Mouse (Mus musculus): ENCODE data around the gene Ptms.
A peak's percentile ranks its signal among the peaks of the same experiment; 100 is the strongest.

The Ptms gene

DNA sequence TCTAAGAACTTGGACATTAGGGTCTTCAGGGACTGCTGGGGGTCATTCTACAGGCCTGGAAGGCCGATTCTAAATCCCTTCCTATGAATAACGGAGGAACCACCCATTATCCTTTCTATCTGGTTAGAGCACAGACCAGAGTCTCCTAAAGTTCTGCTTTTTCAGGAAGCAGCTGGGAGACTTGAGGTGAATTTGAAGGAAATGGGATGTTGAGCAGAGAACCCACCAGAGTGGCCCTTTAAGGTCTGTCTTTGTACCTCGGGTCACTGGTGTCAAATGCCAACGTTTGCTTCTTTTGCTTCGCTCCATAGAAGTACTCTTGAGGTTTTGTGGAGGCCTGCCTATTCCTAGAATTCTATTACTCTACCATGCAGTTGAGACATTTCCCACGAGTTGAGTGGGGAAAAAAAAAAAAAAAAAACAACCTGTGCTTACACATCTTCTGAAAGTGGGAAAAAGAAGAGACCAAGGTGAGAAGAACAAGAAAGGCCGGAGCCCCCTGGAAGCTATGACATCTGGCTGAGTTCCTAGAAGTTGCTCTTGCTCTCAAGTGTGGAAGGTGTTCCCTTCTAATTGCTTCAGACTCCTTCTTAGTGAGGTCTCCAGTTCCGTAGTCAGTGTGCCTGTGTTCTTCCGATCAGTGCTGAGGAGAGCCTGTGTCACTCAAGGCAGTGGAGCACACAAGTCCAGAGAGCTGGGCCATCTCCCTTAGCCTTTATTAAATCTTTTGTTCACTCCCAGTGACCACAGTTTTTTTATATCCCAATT lies 599 bp upstream of the Ptms start:
- H3K4me1 ChIP-seq (replicated peaks; ENCODE audit: low read depth, low read length): peaks cover 69% of the 10 kb centered on the region
- H3K36me3 ChIP-seq (ENCODE audit: insufficient read depth, low read length): peaks cover 7% of the 10 kb centered on the region; the same call in 1 of the 2 replicates
- no peaks in the 10 kb centered on the region for H3K9me3 ChIP-seq (ENCODE audit: low read length)
- peak overlapping the region; percentile 71 for H3K4me3 ChIP-seq (replicated peaks; ENCODE audit: low read length)
- no peak for TF ChIP-seq NANOG (IDR thresholded peaks at IDR 0.05; ENCODE audit: borderline replicate concordance, low read length)
- no peak for TF ChIP-seq CTCF (conservative IDR thresholded peaks at IDR 0.05; ENCODE audit: low read length)
- TF ChIP-seq POU5F1 (IDR thresholded peaks at IDR 0.05; ENCODE audit: borderline replicate concordance, low read length): no peak
- H3K27me3 ChIP-seq (ENCODE audit: insufficient read depth, low read length): no peaks in the 10 kb centered on the region

DNA sequence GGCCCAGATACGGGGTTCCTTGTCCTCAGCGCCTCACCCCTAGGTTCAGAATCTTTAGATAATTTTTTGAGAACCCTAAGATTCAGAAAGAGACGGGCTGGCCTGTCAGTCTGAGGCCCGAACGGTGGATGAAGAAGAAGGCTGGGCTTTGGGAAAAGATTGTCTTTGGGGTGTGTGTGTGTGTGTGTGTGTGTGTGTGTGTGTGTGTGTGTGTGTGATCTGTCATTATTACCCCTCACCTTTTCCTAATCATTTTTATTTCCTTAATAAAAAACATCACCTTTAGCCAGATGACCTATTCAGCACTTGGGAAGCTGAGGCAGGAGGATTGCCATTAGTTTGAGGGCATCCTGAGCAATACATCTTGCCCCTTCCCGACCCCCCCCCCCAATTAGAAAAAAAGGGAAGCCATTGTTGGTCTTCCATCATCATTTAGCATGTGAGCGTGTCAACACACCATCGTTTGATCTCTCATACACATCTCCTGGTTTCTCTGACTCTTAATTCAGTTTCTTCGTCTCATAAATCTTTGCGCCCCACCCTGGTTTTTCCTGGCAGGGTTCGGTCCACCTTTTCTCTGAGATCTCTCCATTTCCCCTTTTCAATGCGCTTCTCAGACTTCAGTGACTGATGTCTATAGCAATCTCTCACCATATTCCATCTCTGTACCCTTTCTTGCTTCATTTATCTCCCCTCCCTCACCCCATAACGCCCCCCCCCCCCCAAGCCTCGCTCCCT lies 844 bp downstream of the Ptms start:
- H3K27me3 ChIP-seq (ENCODE audit: insufficient read depth, low read length): no peaks in the 10 kb centered on the region
- peaks cover 71% of the 10 kb centered on the region for H3K4me1 ChIP-seq (replicated peaks; ENCODE audit: low read depth, low read length)
- H3K9me3 ChIP-seq (ENCODE audit: low read length): no peaks in the 10 kb centered on the region
- H3K4me3 ChIP-seq (replicated peaks; ENCODE audit: low read length): peak overlapping the region; percentile 88
- TF ChIP-seq POU5F1 (IDR thresholded peaks at IDR 0.05; ENCODE audit: borderline replicate concordance, low read length) (no peak), NANOG (IDR thresholded peaks at IDR 0.05; ENCODE audit: borderline replicate concordance, low read length) (no peak), CTCF (conservative IDR thresholded peaks at IDR 0.05; ENCODE audit: low read length) (no peak)
- H3K36me3 ChIP-seq (ENCODE audit: insufficient read depth, low read length): peaks cover 19% of the 10 kb centered on the region

DNA sequence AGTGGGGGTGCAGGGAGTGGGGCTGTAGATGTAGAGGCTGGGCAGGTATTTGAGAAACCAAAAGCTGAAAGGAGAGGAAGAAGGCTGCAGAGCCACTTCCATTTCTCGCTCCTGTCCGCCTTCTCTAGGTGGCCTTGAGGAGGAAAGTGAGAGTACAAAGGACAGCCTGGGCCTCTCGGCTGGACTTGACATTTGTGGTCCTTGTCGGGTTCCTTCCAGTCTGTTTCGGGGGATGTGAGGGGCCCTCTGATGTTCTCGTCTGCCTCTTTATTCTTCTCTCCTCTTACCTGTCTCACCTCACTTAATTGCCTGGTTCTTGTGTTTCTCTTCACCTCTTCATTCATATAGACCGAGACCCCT lies 1.6 kb downstream of the Ptms start:
- TF ChIP-seq POU5F1 (IDR thresholded peaks at IDR 0.05; ENCODE audit: borderline replicate concordance, low read length): no peak
- no peak for TF ChIP-seq NANOG (IDR thresholded peaks at IDR 0.05; ENCODE audit: borderline replicate concordance, low read length)
- no peak for TF ChIP-seq CTCF (conservative IDR thresholded peaks at IDR 0.05; ENCODE audit: low read length)

DNA sequence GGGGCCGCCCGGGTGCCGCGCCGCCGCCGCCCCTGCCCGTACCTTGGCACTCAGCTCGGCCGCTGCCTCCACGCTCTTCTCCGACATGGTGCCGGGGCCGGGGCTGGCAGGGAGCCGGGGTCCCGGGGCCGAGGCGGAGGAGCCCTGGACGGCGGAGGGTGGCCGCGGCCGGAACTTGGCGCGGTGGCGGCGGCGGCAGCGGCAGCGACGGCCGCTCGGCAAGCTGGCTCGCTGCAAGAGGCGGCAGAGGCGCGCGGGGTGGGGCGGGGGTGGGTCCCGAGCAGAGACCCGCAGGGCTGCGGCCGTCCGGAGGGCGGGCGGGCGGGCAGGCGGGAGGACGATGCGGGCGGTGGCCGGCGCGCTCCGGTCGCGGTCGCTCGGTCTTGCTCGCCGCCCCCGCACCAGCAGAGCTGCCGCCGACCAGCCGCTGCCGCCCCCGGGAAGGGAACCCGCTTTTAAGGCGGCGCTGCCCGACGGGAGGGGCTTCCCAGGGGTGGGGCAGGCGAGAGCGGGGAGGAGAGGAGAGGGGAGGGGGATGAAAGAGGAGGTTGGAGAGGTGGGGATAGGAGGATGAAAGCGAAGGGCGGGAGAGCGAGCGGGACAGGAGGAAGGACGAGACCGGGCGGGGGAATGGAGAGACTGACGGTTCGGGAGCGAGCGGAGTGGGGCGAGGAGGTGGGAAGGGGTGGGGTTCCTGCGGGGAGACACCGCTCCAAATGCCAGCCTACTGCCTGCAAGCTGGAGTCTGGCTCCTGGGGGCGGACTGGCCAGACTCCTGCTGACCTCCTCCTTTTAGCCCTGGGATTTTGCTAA lies 2.2 kb downstream of the Ptms start:
- Histone ChIP-seq H3K4me3 (replicated peaks; ENCODE audit: low read length) (peak overlapping the region; percentile 88), H3K36me3 (ENCODE audit: insufficient read depth, low read length) (peaks cover 32% of the 10 kb centered on the region), H3K9me3 (ENCODE audit: low read length) (no peaks in the 10 kb centered on the region), H3K4me1 (replicated peaks; ENCODE audit: low read depth, low read length) (peaks cover 79% of the 10 kb centered on the region), H3K27me3 (ENCODE audit: insufficient read depth, low read length) (no peaks in the 10 kb centered on the region)
- no peak for TF ChIP-seq POU5F1 (IDR thresholded peaks at IDR 0.05; ENCODE audit: borderline replicate concordance, low read length)
- no peak for TF ChIP-seq CTCF (conservative IDR thresholded peaks at IDR 0.05; ENCODE audit: low read length)
- TF ChIP-seq NANOG (IDR thresholded peaks at IDR 0.05; ENCODE audit: borderline replicate concordance, low read length): no peak

More for the DNA sequence above, 1.6 kb downstream of the Ptms start:
- Histone ChIP-seq H3K4me1 (replicated peaks; ENCODE audit: low read depth, low read length) (peaks cover 75% of the 10 kb centered on the region), H3K27me3 (ENCODE audit: insufficient read depth, low read length) (no peaks in the 10 kb centered on the region), H3K4me3 (replicated peaks; ENCODE audit: low read length) (peak overlapping the region; percentile 88), H3K36me3 (ENCODE audit: insufficient read depth, low read length) (peaks cover 26% of the 10 kb centered on the region), H3K9me3 (ENCODE audit: low read length) (no peaks in the 10 kb centered on the region)

DNA sequence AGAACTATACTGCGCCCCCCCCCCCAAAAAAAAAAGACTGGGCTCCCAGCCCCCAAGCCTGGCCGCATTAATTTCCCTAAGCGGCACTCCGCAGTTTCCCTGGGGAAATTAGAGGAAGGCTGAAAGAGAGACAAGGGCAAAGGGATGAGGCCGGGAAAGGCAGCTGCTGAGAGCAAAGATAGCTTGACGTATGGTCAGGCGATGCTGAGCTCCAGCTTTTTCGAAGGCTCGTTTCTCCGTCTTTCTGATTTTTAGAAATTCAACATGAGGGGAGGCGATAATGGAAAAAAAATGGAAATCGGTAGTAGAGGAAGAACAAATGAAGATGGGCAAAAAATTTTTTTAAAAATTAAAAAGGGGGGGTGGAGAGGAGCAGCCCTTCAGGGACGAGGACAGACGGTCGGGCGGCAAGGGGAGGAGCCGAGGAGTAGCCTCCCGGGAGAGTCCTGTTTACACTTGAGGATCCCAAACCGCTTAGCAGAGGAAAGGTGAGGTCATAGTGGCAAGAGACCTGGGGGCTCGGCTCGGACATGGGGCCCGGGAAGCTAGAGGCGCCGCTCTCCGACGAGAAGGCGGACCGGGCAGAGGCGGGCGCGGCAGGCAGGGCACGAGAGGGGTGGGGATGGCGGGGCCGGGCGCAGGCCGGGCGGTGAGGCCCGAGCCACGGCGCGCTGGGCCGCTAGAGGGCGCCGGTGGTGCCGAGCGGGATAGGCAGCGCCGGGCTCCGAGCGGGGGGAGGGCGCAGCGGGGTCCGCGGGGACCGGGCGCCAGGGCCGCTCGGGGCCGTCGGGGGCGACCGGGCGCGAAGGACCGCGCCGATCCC lies 3.0 kb downstream of the Ptms start:
- H3K36me3 ChIP-seq (ENCODE audit: insufficient read depth, low read length): peaks cover 36% of the 10 kb centered on the region
- H3K9me3 ChIP-seq (ENCODE audit: low read length): no peaks in the 10 kb centered on the region
- H3K27me3 ChIP-seq (ENCODE audit: insufficient read depth, low read length): no peaks in the 10 kb centered on the region
- H3K4me1 ChIP-seq (replicated peaks; ENCODE audit: low read depth, low read length): peaks cover 83% of the 10 kb centered on the region
- peak overlapping the region; percentile 88 for H3K4me3 ChIP-seq (replicated peaks; ENCODE audit: low read length)
- TF ChIP-seq POU5F1 (IDR thresholded peaks at IDR 0.05; ENCODE audit: borderline replicate concordance, low read length): no peak

DNA sequence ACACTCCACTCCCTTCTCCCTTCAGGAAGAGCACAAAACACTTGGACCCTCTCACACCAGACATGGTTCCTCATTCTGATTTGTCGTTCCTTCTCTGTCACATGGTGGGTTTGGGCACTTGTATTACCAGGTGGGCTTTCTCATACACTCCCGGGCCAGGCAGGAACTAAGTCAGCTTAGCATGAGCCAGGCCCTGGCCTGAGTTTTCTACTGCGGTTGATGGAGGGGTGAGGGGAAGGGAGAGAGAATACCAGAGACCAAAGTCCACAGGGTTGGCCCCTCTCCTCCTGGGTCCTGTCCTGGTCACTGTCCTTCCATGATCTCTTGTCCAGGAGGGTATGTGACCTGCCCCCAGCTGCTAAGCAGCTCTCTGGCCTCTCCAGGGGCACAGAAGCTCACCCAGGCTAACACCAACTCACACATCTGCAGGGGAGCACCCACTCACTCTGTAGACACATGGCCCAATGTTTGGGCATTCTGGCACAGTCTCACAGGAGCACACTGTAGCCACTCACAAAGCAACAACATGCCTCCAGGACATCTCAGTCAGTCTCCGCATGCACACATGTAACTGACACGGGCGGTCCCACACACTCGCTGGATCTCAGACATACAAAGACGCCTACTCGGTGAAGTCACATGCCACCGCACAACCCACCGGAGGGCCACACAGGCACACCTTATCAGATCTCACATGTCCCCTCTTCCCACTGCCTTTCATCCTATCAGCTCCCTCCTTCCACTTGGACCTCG lies 3.8 kb downstream of the Ptms start:
- TF ChIP-seq POU5F1 (IDR thresholded peaks at IDR 0.05; ENCODE audit: borderline replicate concordance, low read length) (no peak), NANOG (IDR thresholded peaks at IDR 0.05; ENCODE audit: borderline replicate concordance, low read length) (no peak), CTCF (conservative IDR thresholded peaks at IDR 0.05; ENCODE audit: low read length) (no peak)
- Histone ChIP-seq H3K4me1 (replicated peaks; ENCODE audit: low read depth, low read length) (peaks cover 83% of the 10 kb centered on the region), H3K27me3 (ENCODE audit: insufficient read depth, low read length) (no peaks in the 10 kb centered on the region), H3K9me3 (ENCODE audit: low read length) (no peaks in the 10 kb centered on the region), H3K36me3 (ENCODE audit: insufficient read depth, low read length) (peaks cover 36% of the 10 kb centered on the region), H3K4me3 (replicated peaks; ENCODE audit: low read length) (peak overlapping the region; percentile 88)

DNA sequence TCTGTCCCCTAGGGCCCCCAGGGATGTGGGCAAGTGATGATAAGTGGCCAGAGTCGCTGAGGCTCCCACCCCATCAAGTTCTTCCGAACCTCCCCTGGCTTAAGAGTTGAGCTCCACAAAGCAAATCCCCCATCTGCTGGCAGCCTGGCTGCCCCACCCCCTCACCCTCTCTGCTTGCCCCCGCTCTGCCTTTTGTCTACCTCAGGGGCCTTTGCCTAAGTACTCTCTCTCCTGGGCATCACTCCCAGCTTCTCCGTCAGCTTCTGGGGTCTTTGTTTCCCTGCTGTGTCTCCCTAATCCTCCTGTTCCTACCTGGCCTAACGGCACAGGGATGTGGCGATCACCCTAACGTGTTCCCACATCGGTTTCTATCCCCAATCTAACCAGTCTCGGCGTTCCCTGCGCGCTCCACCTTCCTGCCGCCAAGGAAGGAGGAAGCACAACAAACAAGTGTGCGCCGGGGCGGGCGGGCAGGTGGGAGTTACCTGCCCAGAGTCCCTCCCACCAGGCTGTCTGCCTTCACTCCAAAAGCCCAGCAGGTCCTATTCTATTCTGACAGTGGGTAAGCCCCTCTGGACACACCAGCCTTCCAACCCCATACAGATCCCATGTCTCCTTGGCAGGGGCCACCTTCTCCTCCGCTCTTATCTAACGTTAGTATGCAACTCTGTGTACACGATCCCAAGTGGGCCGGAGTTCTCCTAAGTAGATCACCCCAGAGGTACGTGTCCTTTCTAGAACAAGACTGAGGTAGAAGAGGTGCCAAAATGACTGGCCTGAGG lies 4.6 kb downstream of the Ptms start:
- TF ChIP-seq NANOG (IDR thresholded peaks at IDR 0.05; ENCODE audit: borderline replicate concordance, low read length): no peak
- no peak for TF ChIP-seq CTCF (conservative IDR thresholded peaks at IDR 0.05; ENCODE audit: low read length)
- no peak for TF ChIP-seq POU5F1 (IDR thresholded peaks at IDR 0.05; ENCODE audit: borderline replicate concordance, low read length)
- H3K27me3 ChIP-seq (ENCODE audit: insufficient read depth, low read length): peaks cover 6% of the 10 kb centered on the region
- H3K9me3 ChIP-seq (ENCODE audit: low read length): no peaks in the 10 kb centered on the region
- peaks cover 83% of the 10 kb centered on the region for H3K4me1 ChIP-seq (replicated peaks; ENCODE audit: low read depth, low read length)
- peaks cover 36% of the 10 kb centered on the region for H3K36me3 ChIP-seq (ENCODE audit: insufficient read depth, low read length)
- peak overlapping the region; percentile 88 for H3K4me3 ChIP-seq (replicated peaks; ENCODE audit: low read length)

Data from E14TG2a.4 (cell line).